Mouse (Mus musculus) heart, embryonic 12.5 days (tissue): ENCODE data around the gene Trappc4. TPM values are rescaled to one million over a fixed set of nuclear protein-coding genes. Genes with fewer than 3 reads are reported as not detected.

Experiments used
- microRNA-seq: library from miRNA; unstranded; fragments of <30 nt; microRNA quantifications from one replicate; pipeline ENCODE4, GENCODE M21; 2017
- polyA plus RNA-seq: library from polyadenylated mRNA; unstranded; fragments of >200 nt; fragmentation: Nextera tagmentation; extraction: Ambion mirVana; gene quantifications from 2 replicates; pipeline ENCODE4 v1.2.1, GENCODE M21; 2016

The Trappc4 gene
- polyA plus RNA-seq, 1 experiment from 2014 or later = 82.6 TPM

Small RNA genes within 50 kb of the gene (microRNA-seq; reads per million reads assigned to microRNA genes)
- not detected for gene Mir7085

Other genes with a start within 250 kb of the Trappc4 start
- gene Cbl, start 173.6 kb downstream of the Trappc4 start, polyA plus RNA-seq = 18.3 and 20.0 TPM in 2 replicates
- not detected in 2 replicates for gene Ccdc153, start 166.9 kb downstream of the Trappc4 start, polyA plus RNA-seq
- gene Pdzd3, start 156.1 kb downstream of the Trappc4 start, polyA plus RNA-seq = not detected in 2 replicates
- gene Nlrx1, start 139.0 kb downstream of the Trappc4 start, polyA plus RNA-seq = 6.9 and 7.7 TPM in 2 replicates
- 4.3 and 4.6 TPM in 2 replicates for gene Abcg4, start 119.0 kb downstream of the Trappc4 start, polyA plus RNA-seq
- gene Hinfp, start 101.9 kb downstream of the Trappc4 start, polyA plus RNA-seq = 16.5 and 18.3 TPM in 2 replicates
- gene C2cd2l, start 87.3 kb downstream of the Trappc4 start, polyA plus RNA-seq = 8.6 and 10.3 TPM in 2 replicates
- gene Dpagt1, start 81.6 kb downstream of the Trappc4 start, polyA plus RNA-seq = 29.7 and 31.4 TPM in 2 replicates
- 221 and 231 TPM in 2 replicates for gene H2afx, start 72.9 kb downstream of the Trappc4 start, polyA plus RNA-seq
- gene Hmbs, start 63.4 kb downstream of the Trappc4 start, polyA plus RNA-seq = 158 and 176 TPM in 2 replicates
- 19.7 and 21.8 TPM in 2 replicates for gene Vps11, start 45.9 kb downstream of the Trappc4 start, polyA plus RNA-seq
- gene Hyou1, start 28.1 kb downstream of the Trappc4 start, polyA plus RNA-seq = 21.5 and 23.6 TPM in 2 replicates
- gene Slc37a4, start 10.7 kb downstream of the Trappc4 start, polyA plus RNA-seq = 28.1 and 33.0 TPM in 2 replicates
- gene Rps25, start 461 bp downstream of the Trappc4 start, polyA plus RNA-seq = 1,234 and 1,239 TPM in 2 replicates
- 19.1 and 21.6 TPM in 2 replicates for gene Ccdc84, start 11.0 kb upstream of the Trappc4 start, polyA plus RNA-seq
- gene Foxr1, start 33.5 kb upstream of the Trappc4 start, polyA plus RNA-seq = not detected in 2 replicates
- gene Upk2, start 47.4 kb upstream of the Trappc4 start, polyA plus RNA-seq = 0.42 TPM in 1 of 2 replicates, not detected in the other
- gene Bcl9l, start 75.2 kb upstream of the Trappc4 start, polyA plus RNA-seq = 11.3 and 12.3 TPM in 2 replicates
- gene Cxcr5, start 154.3 kb upstream of the Trappc4 start, polyA plus RNA-seq = not detected in 2 replicates
- 12.4 and 13.5 TPM in 2 replicates for gene Ddx6, start 197.3 kb upstream of the Trappc4 start, polyA plus RNA-seq